Mouse (Mus musculus): ENCODE measurements around the gene Dhx37. TPM values are rescaled to one million over a fixed set of nuclear protein-coding genes. Genes with fewer than 3 reads are reported as not detected.
"Not testable (repeated sequence)": the region's sequence is repeated elsewhere in the genome, so short reads cannot be mapped to it uniquely, and the experiment has no call there.

Gene Dhx37
- polyA plus RNA-seq, 1 experiment from 2014 or later, result 10.4 TPM

DNA sequence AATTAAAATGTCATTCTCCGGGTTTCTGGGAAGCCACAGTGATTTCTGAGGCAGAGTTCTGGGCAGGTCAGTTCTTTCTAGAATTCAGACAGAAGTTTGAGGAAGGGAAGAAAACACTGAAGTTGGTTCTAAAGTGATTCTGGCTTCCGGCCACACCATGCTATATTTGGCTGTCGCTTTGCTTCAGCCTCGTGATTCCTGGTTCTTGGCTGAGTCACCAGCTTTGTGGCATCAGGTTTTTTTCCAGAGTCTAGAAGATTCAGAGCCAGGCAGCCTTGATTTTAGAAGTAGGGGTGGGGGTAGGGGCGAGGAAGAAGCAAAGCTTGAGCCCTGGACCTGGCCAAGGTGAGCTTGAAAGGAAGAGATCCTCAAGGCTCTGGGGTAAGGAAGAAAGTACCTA is 42.3 kb downstream of the Dhx37 start:
- Histone ChIP-seq H3K9me3 (no peaks in the 10 kb centered on the region), H3K9ac (no peak overlapping the region), H3K4me2 (no peak overlapping the region), H3K4me3 (no peak overlapping the region), H3K27me3 (no peaks in the 10 kb centered on the region), H3K27ac (peak overlapping the region; percentile 100; the same call in 1 of the 2 replicates), H3K36me3 (no peaks in the 10 kb centered on the region), H3K4me1 (replicated peaks) (peaks cover 44% of the 10 kb centered on the region)
- 86% methylated on average over 5 of the region's 5 CpGs for WGBS
- ATAC-seq (ENCODE audit: low FRiP score), result no peak

DNA sequence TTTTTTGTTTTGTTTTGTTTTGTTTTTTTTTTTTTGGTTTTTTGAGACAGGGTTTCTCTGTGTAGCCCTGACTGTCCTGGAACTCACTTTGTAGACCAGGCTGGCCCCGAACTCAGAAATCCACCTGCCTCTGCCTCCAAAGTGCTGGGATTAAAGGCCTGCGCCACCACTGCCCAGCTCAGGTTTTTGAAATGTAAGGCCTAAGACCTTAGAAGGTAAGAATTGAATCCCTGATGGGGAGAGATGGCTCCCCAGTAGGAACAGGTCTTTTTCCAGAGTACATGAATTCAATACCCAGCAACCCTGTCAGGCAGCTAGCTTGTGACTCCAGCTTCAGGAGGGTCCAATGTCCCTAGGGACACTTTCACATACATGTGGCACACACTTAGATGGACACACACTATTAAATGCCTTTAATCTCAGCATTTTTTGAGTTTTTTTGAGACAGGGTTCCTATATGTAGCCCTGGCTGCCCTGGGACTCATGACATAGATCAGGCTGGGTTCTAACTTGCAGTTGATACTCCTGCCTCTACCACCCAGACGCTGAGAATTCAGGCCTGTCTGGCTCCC is 42.9 kb downstream of the Dhx37 start:
- Histone ChIP-seq H3K27ac (no peak overlapping the region), H3K27me3 (no peaks in the 10 kb centered on the region), H3K36me3 (peaks cover under 1% of the 10 kb centered on the region), H3K4me3 (no peak overlapping the region), H3K4me1 (replicated peaks) (peaks cover 45% of the 10 kb centered on the region), H3K9ac (no peak overlapping the region), H3K4me2 (no peak overlapping the region), H3K9me3 (no peaks in the 10 kb centered on the region)
- no peak for ATAC-seq (ENCODE audit: low FRiP score)
- 91% methylated on average over 3 of the region's 3 CpGs for WGBS

DNA sequence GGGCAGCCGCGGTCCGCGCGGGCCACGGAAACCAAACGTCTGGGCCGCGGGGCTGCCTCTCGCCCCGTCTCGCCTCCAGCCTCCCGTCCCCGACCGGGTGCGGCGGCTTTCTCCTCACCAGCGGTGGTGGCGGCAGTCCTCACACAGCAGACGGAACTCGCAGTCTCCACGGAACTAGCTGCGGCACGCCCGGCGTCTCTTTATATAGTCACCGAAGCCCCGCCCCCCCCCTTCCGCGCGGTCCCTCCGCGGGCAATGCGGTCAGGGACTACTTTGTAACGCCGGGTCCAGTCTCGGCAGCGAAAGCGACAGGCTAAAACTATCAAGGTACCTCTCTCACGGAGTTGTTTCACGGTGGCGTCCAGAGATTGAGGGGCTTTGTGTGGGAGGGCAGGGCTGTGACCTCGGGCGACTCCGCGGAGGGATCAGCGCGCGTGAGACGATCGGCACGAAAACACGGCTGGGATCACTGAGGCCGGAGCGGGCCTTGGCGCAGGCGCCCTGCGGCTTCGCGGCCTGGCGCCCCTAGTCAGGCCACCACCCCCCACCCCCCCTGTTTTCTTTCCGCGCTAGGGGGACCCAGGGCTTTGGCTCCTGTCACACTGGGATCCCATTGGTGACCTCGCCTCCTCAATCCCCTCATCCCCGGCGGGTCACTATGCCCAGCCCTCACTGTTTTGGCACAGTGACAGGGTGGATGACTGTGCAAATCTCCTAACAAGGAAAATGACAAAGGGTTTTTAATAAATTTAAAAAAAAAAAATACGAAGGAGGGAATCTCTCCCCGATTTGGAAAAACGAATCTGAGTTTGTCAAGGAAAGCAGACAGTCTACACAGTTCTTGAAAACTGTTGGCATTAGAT is 44.1 kb downstream of the Dhx37 start, which contains the start of gene Ubc:
Gene Ubc, minus strand, starts transcription at position 624 of the 863 bp plus-strand sequence.
- Histone ChIP-seq H3K36me3 (peaks cover 12% of the 10 kb centered on the region), H3K4me1 (replicated peaks) (peaks cover 51% of the 10 kb centered on the region), H3K4me3 (peak within 1 kb of the TSS; percentile 100), H3K4me2 (peak within 1 kb of the TSS; percentile 100), H3K9ac (peak within 1 kb of the TSS; percentile 99), H3K9me3 (no peaks in the 10 kb centered on the region), H3K27ac (peak within 1 kb of the TSS; percentile 98), H3K27me3 (no peaks in the 10 kb centered on the region)
- WGBS, result 1% methylated on average over 60 of the region's 69 CpGs
- peak; percentile 46 for ATAC-seq (ENCODE audit: low FRiP score)

DNA sequence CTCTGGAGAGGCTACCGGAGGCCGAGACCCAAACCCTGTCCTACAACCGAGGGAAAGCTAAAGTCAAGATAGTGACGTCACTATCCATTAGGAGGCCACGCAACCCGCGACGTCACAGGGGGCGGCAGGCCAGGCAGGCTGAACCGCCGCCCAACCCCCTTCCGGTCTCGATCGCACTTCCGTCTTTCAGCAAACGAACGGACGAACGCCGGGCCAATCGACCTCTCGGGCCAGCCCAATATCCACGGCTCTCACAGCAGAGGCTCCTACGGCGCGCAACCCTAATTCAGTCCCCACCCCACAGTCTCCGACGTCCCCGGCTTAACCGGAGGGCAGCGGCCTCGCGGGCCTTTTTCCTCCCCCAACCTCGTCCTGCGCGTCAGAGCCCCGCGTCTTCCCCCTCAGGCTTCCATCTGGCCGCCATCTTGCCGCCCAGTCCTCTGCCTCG is 44.8 kb downstream of the Dhx37 start, which contains the start of gene Gm10382:
Gene Gm10382, plus strand, starts transcription at position 192 of the 448 bp plus-strand sequence.
- peaks cover 51% of the 10 kb centered on the region for H3K4me1 ChIP-seq (replicated peaks)
- peak within 1 kb of the TSS; percentile 100 for H3K4me2 ChIP-seq
- H3K36me3 ChIP-seq, result peaks cover 18% of the 10 kb centered on the region
- no peaks in the 10 kb centered on the region for H3K27me3 ChIP-seq
- H3K9me3 ChIP-seq, result no peaks in the 10 kb centered on the region
- peak within 1 kb of the TSS; percentile 98 for H3K27ac ChIP-seq
- peak; percentile 44 for ATAC-seq (ENCODE audit: low FRiP score)
- peak within 1 kb of the TSS; percentile 99 for H3K9ac ChIP-seq
- WGBS, result under 1% methylated on average over 41 of the region's 41 CpGs
- H3K4me3 ChIP-seq, result peak within 1 kb of the TSS; percentile 100

DNA sequence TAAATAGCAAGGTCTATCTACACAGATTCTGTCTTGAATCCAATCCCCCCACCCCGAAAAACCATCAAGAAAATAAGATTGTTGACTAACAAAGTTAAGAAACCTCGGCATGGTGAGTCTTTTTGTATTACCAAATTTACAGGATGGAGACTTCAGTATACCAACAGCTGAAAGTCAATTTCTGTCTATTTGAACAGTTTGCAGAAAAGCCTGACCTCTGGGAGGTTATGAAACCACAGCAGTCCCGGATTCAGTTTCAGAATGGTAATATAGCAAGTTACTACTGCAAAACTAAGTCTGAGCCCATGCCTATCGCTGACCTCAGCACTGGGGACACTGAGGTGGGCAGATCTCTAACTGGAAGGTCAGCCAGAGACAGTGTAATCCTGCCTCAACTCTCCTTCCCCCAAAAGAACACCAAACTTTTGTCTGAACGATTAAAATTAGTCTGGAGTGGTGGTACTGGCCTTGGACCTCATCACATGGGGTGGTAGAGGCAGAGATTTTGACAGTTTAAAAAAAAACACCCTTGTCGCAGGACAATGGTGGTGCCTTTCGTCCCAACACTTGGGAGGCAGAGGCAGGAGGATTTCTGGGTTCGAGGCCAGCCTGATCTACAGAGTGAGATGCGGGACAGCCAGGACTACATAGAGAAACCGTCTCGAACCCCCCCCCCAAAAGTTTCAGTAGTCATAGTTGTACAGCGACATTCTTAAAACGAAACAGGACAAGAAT is 45.4 kb downstream of the Dhx37 start:
- H3K4me1 ChIP-seq (replicated peaks), result peaks cover 47% of the 10 kb centered on the region
- H3K9ac ChIP-seq, result peak overlapping the region; percentile 99
- no peak for ATAC-seq (ENCODE audit: low FRiP score)
- no peaks in the 10 kb centered on the region for H3K9me3 ChIP-seq
- H3K36me3 ChIP-seq, result peaks cover 20% of the 10 kb centered on the region
- H3K4me2 ChIP-seq, result peak overlapping the region; percentile 100
- peak overlapping the region; percentile 100 for H3K4me3 ChIP-seq
- no peaks in the 10 kb centered on the region for H3K27me3 ChIP-seq
- WGBS, result 30% methylated on average over 13 of the region's 13 CpGs
- H3K27ac ChIP-seq, result peak overlapping the region; percentile 98

DNA sequence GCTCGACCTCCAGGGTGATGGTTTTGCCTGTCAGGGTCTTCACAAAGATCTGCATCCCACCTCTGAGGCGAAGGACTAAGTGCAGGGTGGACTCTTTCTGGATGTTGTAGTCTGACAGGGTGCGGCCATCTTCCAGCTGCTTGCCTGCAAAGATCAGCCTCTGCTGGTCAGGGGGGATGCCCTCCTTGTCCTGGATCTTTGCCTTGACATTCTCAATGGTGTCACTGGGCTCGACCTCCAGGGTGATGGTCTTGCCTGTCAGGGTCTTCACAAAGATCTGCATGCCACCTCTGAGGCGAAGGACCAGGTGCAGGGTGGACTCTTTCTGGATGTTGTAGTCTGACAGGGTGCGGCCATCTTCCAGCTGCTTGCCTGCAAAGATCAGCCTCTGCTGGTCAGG is 46.6 kb downstream of the Dhx37 start:
- ATAC-seq (ENCODE audit: low FRiP score); H3K9me3 ChIP-seq; H3K9ac ChIP-seq; H3K4me3 ChIP-seq; H3K27ac ChIP-seq; H3K27me3 ChIP-seq: not testable (repeated sequence)
- Histone ChIP-seq H3K4me2 (0 out of 2 replicates have a peak overlapping the region, but pooled peaks have one; percentile 8), H3K4me1 (replicated peaks) (peaks cover 37% of the 10 kb centered on the region), H3K36me3 (peaks cover 21% of the 10 kb centered on the region)
- WGBS, result 94% methylated on average over 5 of the region's 6 CpGs

DNA sequence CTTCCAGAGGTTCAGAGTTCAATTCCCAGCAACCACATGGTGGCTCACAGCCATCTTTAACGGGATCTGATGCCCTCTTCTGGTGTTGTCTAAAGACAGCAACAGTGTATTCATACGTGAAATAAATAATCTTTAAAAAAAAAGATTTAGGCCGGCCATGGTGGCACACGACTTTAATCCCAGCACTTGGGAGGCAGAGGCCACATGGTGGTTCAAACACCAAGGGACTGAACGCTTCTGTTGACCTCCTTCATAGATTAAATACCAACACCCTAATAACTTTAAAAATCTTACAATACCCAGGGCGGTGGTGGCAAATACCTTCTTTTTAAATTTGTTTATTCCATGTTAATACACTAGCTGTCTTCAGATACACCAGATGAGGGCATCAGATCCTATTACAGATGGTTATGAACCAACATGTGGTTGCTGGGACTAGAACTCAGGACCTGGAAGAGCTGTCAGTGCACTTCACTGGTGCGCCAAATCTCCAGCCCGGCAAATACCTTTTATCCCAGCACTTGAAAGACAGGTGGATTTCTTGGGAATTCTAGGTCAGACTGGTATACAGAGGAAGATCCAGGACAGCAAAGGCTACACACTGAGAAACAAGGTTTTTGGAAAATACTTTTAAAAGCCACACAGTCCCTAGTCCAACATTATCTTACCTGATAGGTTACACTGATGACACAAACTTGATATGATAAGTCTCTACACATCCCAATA is 48.5 kb downstream of the Dhx37 start:
- no peak for ATAC-seq (ENCODE audit: low FRiP score)
- WGBS, result 76% methylated on average over 8 of the region's 8 CpGs
- H3K27me3 ChIP-seq, result no peaks in the 10 kb centered on the region
- H3K4me3 ChIP-seq, result 0 out of 2 replicates have a peak overlapping the region, but pooled peaks have one; percentile 0
- no peaks in the 10 kb centered on the region for H3K9me3 ChIP-seq
- H3K36me3 ChIP-seq, result peaks cover 21% of the 10 kb centered on the region
- peaks cover 35% of the 10 kb centered on the region for H3K4me1 ChIP-seq (replicated peaks)
- peak overlapping the region; percentile 29 for H3K4me2 ChIP-seq
- H3K9ac ChIP-seq, result no peak overlapping the region
- H3K27ac ChIP-seq, result no peak overlapping the region

DNA sequence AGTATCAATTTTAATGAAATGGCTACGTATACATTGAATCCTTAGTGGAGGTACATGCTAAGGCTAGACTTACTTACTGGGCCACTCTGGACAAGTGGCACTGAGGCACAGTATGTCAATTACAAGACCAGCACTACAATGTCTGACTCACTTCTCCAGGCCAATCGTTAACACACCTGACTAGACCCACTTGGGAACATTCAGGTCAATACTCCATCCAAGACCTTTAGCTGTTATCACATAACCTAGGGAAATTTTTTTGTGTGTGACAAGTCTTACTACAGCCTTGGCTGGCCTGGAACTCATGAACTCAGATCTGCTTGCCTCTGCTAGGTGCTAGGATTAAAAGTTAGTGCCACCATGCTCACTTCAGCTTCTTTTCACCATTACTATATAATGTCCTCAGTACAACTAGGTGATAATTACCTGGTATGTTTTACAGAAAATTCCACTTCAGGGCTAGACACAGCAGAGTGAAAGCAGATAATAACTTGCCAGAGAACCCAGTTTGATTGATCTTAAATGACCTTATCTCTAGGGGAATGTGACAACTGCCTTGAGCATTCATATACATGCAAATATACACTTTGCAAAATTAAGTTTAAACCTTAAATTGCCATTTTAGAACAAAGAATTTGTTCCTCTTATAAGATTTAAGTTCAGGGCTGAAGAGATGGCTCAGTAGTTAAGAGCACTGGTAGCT is 49.3 kb downstream of the Dhx37 start:
- H3K9me3 ChIP-seq, result no peaks in the 10 kb centered on the region
- no peak overlapping the region for H3K9ac ChIP-seq
- no peak overlapping the region for H3K4me3 ChIP-seq
- no peak overlapping the region for H3K4me2 ChIP-seq
- no peak for ATAC-seq (ENCODE audit: low FRiP score)
- H3K4me1 ChIP-seq (replicated peaks), result peaks cover 32% of the 10 kb centered on the region
- H3K27ac ChIP-seq, result no peak overlapping the region
- H3K36me3 ChIP-seq, result peaks cover 21% of the 10 kb centered on the region
- 85% methylated on average over 2 of the region's 2 CpGs for WGBS
- no peaks in the 10 kb centered on the region for H3K27me3 ChIP-seq

DNA sequence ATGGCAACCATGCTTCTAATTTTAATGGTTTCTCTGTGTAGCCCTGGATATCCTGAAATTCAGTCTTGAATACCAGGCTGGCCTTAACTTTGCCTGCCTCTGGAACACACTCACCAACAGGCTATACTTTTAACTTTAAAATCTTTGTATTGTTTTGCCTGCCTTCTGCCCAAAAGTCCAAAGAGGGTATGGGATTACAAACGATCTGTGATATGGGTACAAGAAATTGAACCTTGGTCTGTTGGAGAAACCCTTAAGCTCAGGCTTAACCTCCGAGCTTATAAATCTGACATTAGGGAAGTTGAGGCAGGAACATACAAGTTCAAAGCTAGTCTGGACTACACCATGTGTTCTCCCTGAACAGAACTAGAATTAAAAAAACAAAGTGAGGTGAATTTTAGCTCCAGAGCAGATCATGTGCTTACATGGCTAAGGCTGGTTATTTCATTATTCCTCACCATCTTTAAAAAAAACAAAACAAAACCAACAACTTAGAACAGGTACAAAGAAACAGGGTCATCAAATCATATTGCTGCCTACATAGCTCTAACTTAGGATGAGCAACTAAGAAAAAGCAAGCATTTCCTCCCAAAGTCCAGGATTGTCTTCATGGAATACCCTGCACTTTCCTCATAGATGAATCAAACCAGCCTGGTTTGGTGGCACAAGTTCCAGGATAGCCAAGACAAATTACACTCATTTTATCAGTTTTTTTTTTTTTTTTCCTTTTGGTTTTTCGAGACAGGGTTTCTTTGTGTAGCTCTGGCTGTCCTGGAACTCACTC is 50.1 kb downstream of the Dhx37 start:
- H3K4me2 ChIP-seq, result no peak overlapping the region
- WGBS, result 79% methylated on average over 3 of the region's 3 CpGs
- H3K36me3 ChIP-seq, result peaks cover 21% of the 10 kb centered on the region
- H3K27me3 ChIP-seq, result no peaks in the 10 kb centered on the region
- no peak for ATAC-seq (ENCODE audit: low FRiP score)
- peaks cover 32% of the 10 kb centered on the region for H3K4me1 ChIP-seq (replicated peaks)
- H3K9ac ChIP-seq, result no peak overlapping the region
- no peak overlapping the region for H3K4me3 ChIP-seq
- no peak overlapping the region for H3K27ac ChIP-seq
- no peaks in the 10 kb centered on the region for H3K9me3 ChIP-seq

DNA sequence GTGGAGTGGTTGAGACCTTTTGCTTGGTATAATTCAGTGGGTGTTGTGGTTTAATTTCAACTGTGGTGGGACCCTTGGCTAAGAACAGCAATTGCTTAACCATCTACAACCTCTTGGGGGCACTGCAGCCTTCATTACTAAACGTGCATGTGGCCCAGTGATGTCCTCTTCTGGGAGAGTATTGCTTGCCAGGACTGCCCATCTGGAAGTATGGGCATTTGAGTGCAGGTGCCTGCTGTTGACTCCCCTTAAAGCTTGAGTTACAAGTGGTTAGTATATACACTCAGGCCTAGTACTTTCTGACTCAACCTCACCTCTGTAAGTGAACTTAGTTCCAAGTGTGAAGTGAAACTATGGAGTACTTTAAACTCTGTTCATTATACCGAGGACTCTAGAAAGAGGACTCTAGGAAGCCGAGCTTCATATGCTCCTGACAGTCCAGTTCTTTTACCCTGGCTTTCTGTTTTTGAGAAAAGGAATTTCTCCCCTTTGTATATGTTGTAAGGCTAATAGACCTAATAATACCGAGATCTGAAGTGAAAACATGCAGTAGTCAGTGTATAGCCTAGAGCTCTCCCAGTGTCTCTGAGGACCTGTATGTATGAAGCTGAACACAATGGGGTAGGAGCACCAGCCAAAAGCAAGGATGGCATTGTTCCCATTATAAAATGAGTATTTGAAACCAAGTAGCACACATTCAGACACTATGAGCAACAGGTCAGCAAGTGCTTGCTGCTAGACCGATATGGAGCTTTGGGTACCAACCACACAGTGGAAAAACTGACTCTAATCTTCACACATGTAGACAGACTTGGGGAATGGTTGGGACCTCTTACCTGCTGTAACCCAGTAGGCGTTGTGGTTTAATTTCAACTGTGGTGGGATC is 51.0 kb downstream of the Dhx37 start:
- no peaks in the 10 kb centered on the region for H3K27me3 ChIP-seq
- no peak overlapping the region for H3K4me3 ChIP-seq
- no peaks in the 10 kb centered on the region for H3K9me3 ChIP-seq
- 48% methylated on average over 6 of the region's 6 CpGs for WGBS
- peaks cover 24% of the 10 kb centered on the region for H3K4me1 ChIP-seq (replicated peaks)
- peaks cover 21% of the 10 kb centered on the region for H3K36me3 ChIP-seq
- no peak overlapping the region for H3K4me2 ChIP-seq
- no peak overlapping the region for H3K9ac ChIP-seq
- no peak overlapping the region for H3K27ac ChIP-seq
- ATAC-seq (ENCODE audit: low FRiP score), result 0 out of 2 replicates have a peak, but pooled peaks have one; percentile 46
